Mouse (Mus musculus) retina, postnatal 1 day (tissue): Measurements from ENCODE around the gene Lrp1.

Source experiments
- DNase-seq: peaks from one replicate; pipeline ENCODE4 v3.0.0-alpha.2; 2012

The Lrp1 gene

DNA sequence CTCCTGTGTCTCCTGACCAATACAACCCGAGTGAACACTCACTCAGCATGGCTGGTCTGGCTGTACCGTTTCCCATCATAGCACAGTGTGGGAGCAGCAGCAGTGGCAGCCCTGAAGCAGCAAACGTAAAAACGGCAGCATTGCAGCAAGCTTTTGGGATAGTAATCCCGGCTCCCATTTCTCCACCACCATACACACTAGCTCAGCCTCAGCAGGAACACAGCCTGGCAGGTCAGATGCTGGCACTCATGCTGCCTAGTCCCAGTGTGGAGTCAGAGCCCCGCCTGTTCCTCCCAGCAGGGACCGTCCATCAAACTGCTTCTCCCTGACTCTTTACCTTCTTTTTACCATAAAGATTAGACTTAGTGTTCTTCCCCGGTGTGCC is 129.8 kb downstream of the Lrp1 start:
- DNase-seq = no peak

DNA sequence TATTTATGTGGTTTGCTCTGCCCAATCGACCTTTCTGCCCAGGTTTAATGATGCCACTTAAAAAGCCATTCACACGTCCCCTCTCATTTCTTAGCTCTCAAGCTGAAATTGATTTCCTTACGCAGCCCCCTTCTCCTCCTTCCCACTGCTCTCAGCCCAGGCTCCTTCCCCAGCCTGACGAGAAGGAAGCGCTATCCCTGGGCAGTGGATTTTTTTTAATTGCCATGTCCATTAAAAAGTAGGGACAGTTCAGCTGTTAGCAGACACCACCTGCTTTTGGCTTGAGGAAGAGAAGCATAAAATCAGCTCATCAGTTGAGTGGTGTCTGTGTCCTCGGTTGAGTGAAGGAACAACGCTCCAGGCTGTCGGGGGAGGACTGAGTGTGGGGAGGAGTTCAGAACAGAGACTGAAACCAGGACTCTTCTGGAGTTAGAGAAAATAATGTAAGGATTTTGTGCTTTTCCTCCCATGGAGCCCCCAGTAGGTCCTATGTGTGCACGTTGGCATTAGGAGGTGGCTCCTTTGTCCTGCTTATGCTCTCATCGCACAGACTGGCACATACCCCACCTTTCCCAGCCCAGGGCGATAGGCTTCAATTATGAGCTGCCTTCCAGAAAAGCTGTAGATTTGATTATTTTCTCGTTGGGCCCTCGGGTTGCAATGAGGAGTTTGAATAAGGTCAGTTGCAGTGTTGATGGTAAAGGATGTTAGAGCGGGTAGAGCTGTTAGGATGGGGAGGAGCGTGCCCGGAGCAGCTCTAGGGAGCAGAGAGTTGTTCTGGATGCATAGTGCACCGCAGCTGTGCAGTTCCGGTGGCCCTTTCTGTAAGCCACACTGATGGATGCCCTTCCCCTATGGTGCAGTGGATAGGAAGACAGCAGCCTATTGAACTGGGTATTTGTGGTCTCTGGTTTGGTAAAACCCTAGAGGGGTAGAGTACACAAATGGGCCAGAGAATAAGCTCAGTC is 130.5 kb downstream of the Lrp1 start:
- DNase-seq = peak; percentile 47

DNA sequence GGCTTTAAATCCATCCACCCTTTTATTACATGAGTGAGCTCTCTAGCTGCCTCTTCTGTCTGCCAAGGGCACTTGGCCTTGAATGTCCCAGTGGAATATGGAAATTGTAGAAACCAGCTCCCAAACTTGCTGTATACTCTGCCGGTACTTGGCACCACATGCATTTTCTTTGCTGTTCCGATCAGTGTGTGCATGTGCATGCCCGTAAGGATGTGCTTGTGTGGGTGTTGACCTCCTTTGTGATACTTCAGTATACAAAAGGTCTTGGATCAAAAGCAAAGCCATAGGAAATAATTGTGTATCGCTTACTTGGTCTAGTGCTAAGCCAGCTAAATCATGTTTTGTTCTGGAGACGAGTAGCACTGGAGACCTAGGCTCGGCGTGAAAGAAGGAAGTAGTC is 132.1 kb downstream of the Lrp1 start:
- DNase-seq = no peak
